ENCODE assay signal across 9 mouse cellular contexts in genomic region chr17:83224451-83224971, GRCm38 (mm10). TPM values are rescaled to one million over a fixed set of nuclear protein-coding genes. Genes with fewer than 3 reads are reported as not detected.
A peak's percentile ranks its signal among the peaks of the same experiment; 100 is the strongest.
DNase-seq lines count a peak whose midpoint lies in the region; ATAC-seq and TF ChIP-seq lines count a peak whose summit lies in the region.
"Had no signal": no experiment of that assay in that cellular context is flagged by ENCODE, and none has a peak within 500 bp of the region (broad histone marks: within the 10 kb centered on the region; RNA-seq: fewer than 3 reads in every experiment).

No protein-coding gene starts in this region.

- no peak for TF ChIP-seq CTCF in hindbrain, postnatal 0 days (IDR thresholded peaks at IDR 0.05; ENCODE audit: low read depth)

- no peak overlapping the region for H3K9ac ChIP-seq in hindbrain, postnatal 0 days (replicated peaks; ENCODE audit: low read length)
- H3K9ac ChIP-seq in midbrain, embryonic 11.5 days (ENCODE audit: low read length) = no peak overlapping the region

- no peaks in the 10 kb centered on the region for H3K4me1 ChIP-seq in hindbrain, postnatal 0 days (ENCODE audit: insufficient read depth, low read length)
- no peaks in the 10 kb centered on the region; the same call in none of the 2 replicates for H3K4me1 ChIP-seq in midbrain, embryonic 11.5 days (ENCODE audit: control insufficient read depth, insufficient read depth, low read length)

- H3K4me2 ChIP-seq in hindbrain, postnatal 0 days (ENCODE audit: low read depth, low read length) = no peak overlapping the region
- no peak overlapping the region for H3K4me2 ChIP-seq in midbrain, embryonic 11.5 days

- H3K9me3 ChIP-seq in hindbrain, postnatal 0 days (ENCODE audit: low read length) = no peaks in the 10 kb centered on the region
- no peaks in the 10 kb centered on the region for H3K9me3 ChIP-seq in midbrain, embryonic 11.5 days (ENCODE audit: control insufficient read depth, low read length)

- peaks cover 14% of the 10 kb centered on the region; the same call in 1 of the 2 replicates for H3K36me3 ChIP-seq in hindbrain, postnatal 0 days (ENCODE audit: insufficient read depth, low read length)
- no peaks in the 10 kb centered on the region for H3K36me3 ChIP-seq in midbrain, embryonic 11.5 days (ENCODE audit: control insufficient read depth, insufficient read depth, low read length)

- H3K27ac ChIP-seq in hindbrain, postnatal 0 days = no peak overlapping the region
- no peak overlapping the region for H3K27ac ChIP-seq in midbrain, embryonic 11.5 days (ENCODE audit: low read depth, low read length)

- H3K4me3 ChIP-seq in hindbrain, postnatal 0 days (ENCODE audit: low read length) = no peak overlapping the region
- H3K4me3 ChIP-seq in midbrain, embryonic 11.5 days (ENCODE audit: low read depth, low read length) = no peak overlapping the region

- ATAC-seq in frontal cortex, adult (ENCODE audit: low TSS enrichment) = peak; percentile 96
- ATAC-seq in hindbrain, postnatal 0 days = peak; percentile 69
- peak; percentile 78 for ATAC-seq in midbrain, embryonic 11.5 days (ENCODE audit: low FRiP score)

- no peaks in the 10 kb centered on the region for H3K27me3 ChIP-seq in hindbrain, postnatal 0 days (ENCODE audit: insufficient read depth, low read length)
- H3K27me3 ChIP-seq in midbrain, embryonic 11.5 days (ENCODE audit: control insufficient read depth, insufficient read depth, low read length) = peaks cover 84% of the 10 kb centered on the region
- H3K27me3 ChIP-seq: CH12.LX had no signal

- WGBS in hindbrain, postnatal 0 days = 46% methylated on average over 13 of the region's 13 CpGs
- 38% methylated on average over 13 of the region's 13 CpGs for WGBS in midbrain, embryonic 11.5 days

- no peak for DNase-seq in frontal cortex, postnatal 10 days (ENCODE audit: low spot score in 2 of 2)
- DNase-seq in WW6 (ENCODE audit: low read depth, low spot score) = peak; percentile 38
- peak; percentile 48 for DNase-seq in hindbrain, postnatal 0 days (ENCODE audit: low spot score)
- DNase-seq in midbrain, embryonic 11.5 days (ENCODE audit: low spot score, missing footprints) = no peak
- no peak for DNase-seq in thymus, postnatal 25 days
- DNase-seq in thymus, adult 18-20 months = no peak
- no peak for DNase-seq in Muller cell, postnatal 12 days (ENCODE audit: inconsistent ontology term)

RNA-seq across cellular contexts. Expression of gene Pkdcc, which starts 9.4 kb away (rescaled TPM):
- total RNA-seq in hindbrain, postnatal 0 days (2014; rRNA removed) = 61.0 and 65.5 TPM in 2 replicates
- polyA plus RNA-seq in hindbrain, postnatal 0 days (2015; fragmentation: Nextera tagmentation; extraction: Ambion mirVana) = 3.3 and 3.8 TPM in 2 replicates
- 5.0 and 5.5 TPM in 2 replicates for polyA plus RNA-seq in midbrain, embryonic 11.5 days (2014; fragmentation: Nextera tagmentation; extraction: Ambion mirVana)

Comparison
In these comparisons a context has a peak if more than half of its experiments do, and no peak if none do; other contexts are left out.
1. DNase-seq: peak in WW6 (single experiment) and hindbrain, postnatal 0 days (single experiment); none in frontal cortex, postnatal 10 days (0 of 2), midbrain, embryonic 11.5 days (single experiment), thymus, postnatal 25 days (single experiment), thymus, adult 18-20 months (0 of 2) and Muller cell, postnatal 12 days (single experiment).
2. Peak in every context shown above with its lines, with median percentiles within 50 percentile points of each other: ATAC-seq.